Mouse (Mus musculus) MEL (cell line): ENCODE data around the gene Kif24. TPM values are rescaled to one million over a fixed set of nuclear protein-coding genes. Genes with fewer than 3 reads are reported as not detected.

Experiments
- DNase-seq: peaks from one replicate; pipeline ENCODE4 v3.0.0; 2011; ENCODE audit warnings: low read depth, low spot score
- H3K27ac ChIP-seq: 2 replicates; pipeline ENCODE4 v1.5.1; 2012; ENCODE audit warnings: low read depth, mild to moderate bottlenecking, control low read depth, low read length, moderate library complexity; ENCODE audit not compliant: control insufficient read depth
- H3K27me3 ChIP-seq, 2 experiments: fragments of 150-350 bp in 1 of 2; sonication (generic) in 1 of 2; 2 replicates each; pipeline ENCODE4 v1.6.1; 2012; ENCODE audit warnings: low read length in 2 of 2, mild to moderate bottlenecking in 2 of 2, improper control_type of control experiment in 1 of 2, moderate library complexity in 1 of 2; ENCODE audit not compliant: insufficient read depth in 2 of 2, control insufficient read depth in 1 of 2
- H3K36me3 ChIP-seq, 2 experiments: 2 replicates each; pipeline ENCODE4 v1.6.1; 2012 to 2014; ENCODE audit warnings: low read length in 2 of 2, improper control_type of control experiment in 1 of 2, inconsistent platforms in 1 of 2, mild to moderate bottlenecking in 1 of 2; ENCODE audit not compliant: insufficient read depth in 2 of 2, control insufficient read depth in 1 of 2
- H3K4me1 ChIP-seq, 2 experiments: fragments of 150-350 bp in 1 of 2; sonication (generic) in 1 of 2; 2 replicates each; pipeline ENCODE4 v1.6.1; 2012; ENCODE audit warnings: low read length in 2 of 2, improper control_type of control experiment in 1 of 2, mild to moderate bottlenecking in 1 of 2; ENCODE audit not compliant: insufficient read depth in 2 of 2, control insufficient read depth in 1 of 2
- H3K4me3 ChIP-seq, 2 experiments: fragments of 150-350 bp in 1 of 2; sonication (generic) in 1 of 2; 2 replicates each; pipeline ENCODE4 v1.5.1; 2012; ENCODE audit warnings: low read depth in 2 of 2, low read length in 2 of 2, mild to moderate bottlenecking in 2 of 2, moderate library complexity in 2 of 2, control low read depth in 1 of 2, improper control_type of control experiment in 1 of 2; ENCODE audit not compliant: control insufficient read depth in 1 of 2, insufficient read depth in 1 of 2
- H3K79me2 ChIP-seq: 2 replicates; pipeline ENCODE4 v1.6.1; 2012; ENCODE audit warnings: mild to moderate bottlenecking, low read length, moderate library complexity; ENCODE audit not compliant: control insufficient read depth, poor library complexity, insufficient read depth
- H3K9ac ChIP-seq: 2 replicates; pipeline ENCODE4 v1.6.1; 2012; ENCODE audit warnings: low read depth, mild to moderate bottlenecking, control low read depth, low read length, moderate library complexity; ENCODE audit not compliant: control insufficient read depth, poor library complexity, severe bottlenecking
- H3K9me3 ChIP-seq: fragments of 150-350 bp; sonication (generic); replicated peaks from 2 replicates; pipeline ENCODE4 v1.6.1; 2012; ENCODE audit warnings: mild to moderate bottlenecking, low read length, improper control_type of control experiment, moderate library complexity; ENCODE audit not compliant: insufficient read depth
- BHLHE40 ChIP-seq: IDR thresholded peaks from 2 replicates; pipeline ENCODE4 v1.6.1; 2012; ENCODE audit warnings: low read depth, mild to moderate bottlenecking, inconsistent platforms, low read length, improper control_type of control experiment, borderline replicate concordance
- CHD1 ChIP-seq: IDR thresholded peaks from 2 replicates; pipeline ENCODE4 v1.6.1; 2012; ENCODE audit warnings: low read depth, mild to moderate bottlenecking, inconsistent platforms, low read length, improper control_type of control experiment
- CHD2 ChIP-seq: IDR thresholded peaks from 2 replicates; pipeline ENCODE4 v1.6.1; 2011; ENCODE audit warnings: low read length, improper control_type of control experiment
- CTCF ChIP-seq, 3 experiments: IDR thresholded peaks in 2 of 3; conservative IDR thresholded peaks in 1 of 3; 2 replicates each; pipeline ENCODE4 v1.5.1; 2011 to 2012; ENCODE audit warnings: low read length in 3 of 3, low read depth in 2 of 3, mild to moderate bottlenecking in 2 of 3, improper control_type of control experiment in 1 of 3, inconsistent platforms in 1 of 3, mixed read lengths in 1 of 3, moderate library complexity in 1 of 3; ENCODE audit not compliant: control insufficient read depth in 1 of 3, insufficient read depth in 1 of 3, poor library complexity in 1 of 3, severe bottlenecking in 1 of 3
- ELF1 ChIP-seq: IDR thresholded peaks from 2 replicates; pipeline ENCODE4 v1.6.1; 2014; ENCODE audit warnings: low read depth, mild to moderate bottlenecking, inconsistent platforms, low read length, improper control_type of control experiment, moderate library complexity
- EP300 ChIP-seq, 2 experiments: IDR thresholded peaks; 2 replicates each; pipeline ENCODE4 v1.6.1; 2011; ENCODE audit warnings: improper control_type of control experiment in 2 of 2, low read length in 2 of 2, low read depth in 1 of 2, mild to moderate bottlenecking in 1 of 2
- ETS1 ChIP-seq: IDR thresholded peaks from 2 replicates; pipeline ENCODE4 v1.6.1; 2012; ENCODE audit warnings: low read depth, mild to moderate bottlenecking, inconsistent platforms, low read length, improper control_type of control experiment, moderate library complexity
- GABPA ChIP-seq: IDR thresholded peaks from 2 replicates; pipeline ENCODE4 v1.6.1; 2012; ENCODE audit warnings: low read depth, mild to moderate bottlenecking, inconsistent platforms, low read length, improper control_type of control experiment, moderate library complexity
- GATA1 ChIP-seq: IDR thresholded peaks from 2 replicates; pipeline ENCODE4 v1.6.1; 2011; ENCODE audit warnings: low read depth, low read length, improper control_type of control experiment
- HCFC1 ChIP-seq: IDR thresholded peaks from 2 replicates; pipeline ENCODE4 v1.6.1; 2012; ENCODE audit warnings: low read depth, mild to moderate bottlenecking, inconsistent platforms, low read length, improper control_type of control experiment, moderate library complexity
- JUND ChIP-seq: IDR thresholded peaks from 2 replicates; pipeline ENCODE4 v1.6.1; 2011; ENCODE audit warnings: low read depth, mild to moderate bottlenecking, improper control_type of control experiment, low read length
- KAT2A ChIP-seq: conservative IDR thresholded peaks from 2 replicates; pipeline ENCODE4 v1.6.1; 2012; ENCODE audit warnings: low read depth, low read length, improper control_type of control experiment, inconsistent platforms
- MAFK ChIP-seq: IDR thresholded peaks from 2 replicates; pipeline ENCODE4 v1.6.1; 2011; ENCODE audit warnings: low read depth, mild to moderate bottlenecking, low read length, improper control_type of control experiment, borderline replicate concordance
- MAX ChIP-seq: IDR thresholded peaks from 2 replicates; pipeline ENCODE4 v1.6.1; 2011; ENCODE audit warnings: low read length, improper control_type of control experiment
- MAZ ChIP-seq: IDR thresholded peaks from 2 replicates; pipeline ENCODE4 v1.6.1; 2012; ENCODE audit warnings: low read depth, mild to moderate bottlenecking, inconsistent platforms, low read length, improper control_type of control experiment
- MEF2A ChIP-seq: IDR thresholded peaks from 2 replicates; pipeline ENCODE4 v1.6.1; 2014; ENCODE audit warnings: low read depth, mild to moderate bottlenecking, inconsistent platforms, low read length, improper control_type of control experiment; ENCODE audit not compliant: poor library complexity, insufficient replicate concordance, severe bottlenecking; ENCODE audit errors: extremely low read depth
- MXI1 ChIP-seq: IDR thresholded peaks from 2 replicates; pipeline ENCODE4 v1.6.1; 2011; ENCODE audit warnings: mild to moderate bottlenecking, low read depth, low read length, improper control_type of control experiment
- MYB ChIP-seq: IDR thresholded peaks from 2 replicates; pipeline ENCODE4 v1.6.1; 2011; ENCODE audit warnings: mild to moderate bottlenecking, low read depth, low read length, improper control_type of control experiment
- MYC ChIP-seq: IDR thresholded peaks from 2 replicates; pipeline ENCODE4 v1.6.1; 2011; ENCODE audit warnings: low read depth, mild to moderate bottlenecking, low read length, improper control_type of control experiment, moderate library complexity
- NELFE ChIP-seq: IDR thresholded peaks from 2 replicates; pipeline ENCODE4 v1.6.1; 2011; ENCODE audit warnings: low read depth, low read length, improper control_type of control experiment
- NRF1 ChIP-seq: IDR thresholded peaks from 2 replicates; pipeline ENCODE4 v1.6.1; 2014; ENCODE audit warnings: low read depth, mild to moderate bottlenecking, inconsistent platforms, low read length, improper control_type of control experiment, moderate library complexity; ENCODE audit not compliant: poor library complexity, insufficient read depth, severe bottlenecking
- POLR2A ChIP-seq, 2 experiments: IDR thresholded peaks; 2 replicates each; pipeline ENCODE4 v1.6.1; 2011 to 2012; ENCODE audit warnings: low read length in 2 of 2, mild to moderate bottlenecking in 2 of 2, control low read depth in 1 of 2, improper control_type of control experiment in 1 of 2, low read depth in 1 of 2, moderate library complexity in 1 of 2; ENCODE audit not compliant: control insufficient read depth in 1 of 2, insufficient read depth in 1 of 2, poor library complexity in 1 of 2
- POLR2AphosphoS2 ChIP-seq: IDR thresholded peaks from 2 replicates; pipeline ENCODE4 v1.6.1; 2011; ENCODE audit warnings: low read length, improper control_type of control experiment
- POLR2AphosphoS5 ChIP-seq: IDR thresholded peaks from 2 replicates; pipeline ENCODE4 v1.6.1; 2012; ENCODE audit warnings: low read depth, borderline replicate concordance, mild to moderate bottlenecking, inconsistent platforms, low read length, moderate library complexity, mixed read lengths
- RAD21 ChIP-seq: IDR thresholded peaks from 2 replicates; pipeline ENCODE4 v1.6.1; 2011; ENCODE audit warnings: mild to moderate bottlenecking, low read depth, low read length, improper control_type of control experiment
- RCOR1 ChIP-seq: IDR thresholded peaks from 2 replicates; pipeline ENCODE4 v1.6.1; 2012; ENCODE audit warnings: low read depth, mild to moderate bottlenecking, inconsistent platforms, low read length, improper control_type of control experiment
- SIN3A ChIP-seq: IDR thresholded peaks from 2 replicates; pipeline ENCODE4 v1.6.1; 2012; ENCODE audit warnings: low read length, improper control_type of control experiment, inconsistent platforms
- SMC3 ChIP-seq: IDR thresholded peaks from 2 replicates; pipeline ENCODE4 v1.6.1; 2011; ENCODE audit warnings: low read depth, low read length, improper control_type of control experiment
- TAL1 ChIP-seq: IDR thresholded peaks from 2 replicates; pipeline ENCODE4 v1.6.1; 2012; ENCODE audit warnings: mild to moderate bottlenecking, inconsistent platforms, low read length, moderate library complexity, mixed read lengths
- TCF12 ChIP-seq: IDR thresholded peaks from 2 replicates; pipeline ENCODE4 v1.6.1; 2014; ENCODE audit warnings: low read depth, mild to moderate bottlenecking, inconsistent platforms, low read length, improper control_type of control experiment, moderate library complexity
- UBTF ChIP-seq: IDR thresholded peaks from 2 replicates; pipeline ENCODE4 v1.6.1; 2012; ENCODE audit warnings: low read depth, mild to moderate bottlenecking, inconsistent platforms, low read length, improper control_type of control experiment, moderate library complexity, borderline replicate concordance; ENCODE audit not compliant: insufficient read depth
- USF1 ChIP-seq: IDR thresholded peaks from 2 replicates; pipeline ENCODE4 v1.6.1; 2014; ENCODE audit warnings: low read depth, mild to moderate bottlenecking, inconsistent platforms, low read length, improper control_type of control experiment, moderate library complexity
- USF2 ChIP-seq, 2 experiments: IDR thresholded peaks; 2 replicates each; pipeline ENCODE4 v1.6.1; 2011 to 2012; ENCODE audit warnings: improper control_type of control experiment in 2 of 2, low read length in 2 of 2, borderline replicate concordance in 1 of 2, inconsistent platforms in 1 of 2, low read depth in 1 of 2, mild to moderate bottlenecking in 1 of 2; ENCODE audit not compliant: insufficient read depth in 1 of 2
- ZC3H11A ChIP-seq: IDR thresholded peaks from 2 replicates; pipeline ENCODE4 v1.6.1; 2012; ENCODE audit warnings: low read depth, mild to moderate bottlenecking, inconsistent platforms, low read length, improper control_type of control experiment
- ZKSCAN1 ChIP-seq: IDR thresholded peaks from 2 replicates; pipeline ENCODE4 v1.6.1; 2012; ENCODE audit warnings: low read depth, mild to moderate bottlenecking, inconsistent platforms, low read length, improper control_type of control experiment, moderate library complexity
- ZMIZ1 ChIP-seq: IDR thresholded peaks from 2 replicates; pipeline ENCODE4 v1.6.1; 2012; ENCODE audit warnings: low read depth, mild to moderate bottlenecking, inconsistent platforms, low read length, improper control_type of control experiment, moderate library complexity
- ZNF384 ChIP-seq: IDR thresholded peaks from 2 replicates; pipeline ENCODE4 v1.6.1; 2012; ENCODE audit warnings: low read depth, mild to moderate bottlenecking, inconsistent platforms, low read length, improper control_type of control experiment
- polyA plus RNA-seq, 2 experiments: library from polyadenylated mRNA; stranded (reverse) in 1 of 2; unstranded in 1 of 2; fragments of >175 nt in 1 of 2; fragments of >200 nt in 1 of 2; gene quantifications; 2 replicates each; pipeline versions ENCODE4 v1.2.1 to v1.2.4; 2012; ENCODE audit warnings: low replicate concordance in 2 of 2, low read depth in 1 of 2; ENCODE audit not compliant: insufficient read length in 2 of 2, insufficient read depth in 1 of 2, missing spikeins in 1 of 2
- total RNA-seq: library from RNA; depleted of rRNA; stranded (reverse); fragments of 300-350 nt; gene quantifications from 2 replicates; pipeline ENCODE4 v1.2.3, GENCODE M21; 2012

Kif24 gene
- total and polyA plus RNA-seq, 3 experiments = 11.6 to 13.2 TPM; not detected in 1

GRCm38 (mm10) chr4:41468396-41469080, 3.9 kb upstream of the Kif24 start:
- no peaks in the 10 kb centered on the region for H3K27me3 ChIP-seq
- H3K9ac ChIP-seq = no peak overlapping the region
- peaks cover 0 to 2% of the 10 kb centered on the region in 2 experiments; a peak in 1 of 4 replicates for H3K36me3 ChIP-seq
- peaks cover 5% of the 10 kb centered on the region for H3K79me2 ChIP-seq
- H3K9me3 ChIP-seq = no peaks in the 10 kb centered on the region
- no peak overlapping the region for H3K27ac ChIP-seq
- peak; percentile 59 for DNase-seq
- peaks cover 0 to 3% of the 10 kb centered on the region in 2 experiments; a peak in 1 of 4 replicates for H3K4me1 ChIP-seq
- H3K4me3 ChIP-seq = no peak overlapping the region
- TF ChIP-seq ZMIZ1 (no peak), MAFK (no peak), TCF12 (no peak), ETS1 (no peak), ZNF384 (peak; percentile 87), MEF2A (no peak), KAT2A (no peak), MAX (no peak), POLR2A (IDR thresholded peaks at IDR 0.05; ENCODE audit: control insufficient read depth in 1 of 2, insufficient read depth in 1 of 2, low read depth in 1 of 2, low read length in 2 of 2, poor library complexity in 1 of 2) (no peak), POLR2AphosphoS2 (no peak), ZKSCAN1 (no peak), GABPA (no peak), MXI1 (0 out of 2 replicates have a peak, but pooled peaks have one; percentile 23), CHD2 (no peak), RCOR1 (no peak), CHD1 (no peak), SMC3 (peak; percentile 69), HCFC1 (no peak), TAL1 (no peak), USF1 (no peak), ELF1 (no peak), NELFE (no peak), BHLHE40 (no peak), NRF1 (no peak), GATA1 (no peak), RAD21 (peak; percentile 80), CTCF (IDR thresholded peaks at IDR 0.05 in 2 of 3, conservative IDR thresholded peaks at IDR 0.05 in 1 of 3; ENCODE audit: control insufficient read depth in 1 of 3, insufficient read depth in 1 of 3, low read depth in 2 of 3, low read length in 3 of 3, poor library complexity in 1 of 3, severe bottlenecking in 1 of 3) (peak; percentile 38 to 75 (median 50); a peak in 5 of 6 replicates), MYB (no peak), SIN3A (0 out of 2 replicates have a peak, but pooled peaks have one; percentile 47), POLR2AphosphoS5 (no peak), EP300 (IDR thresholded peaks at IDR 0.05; ENCODE audit: low read depth in 1 of 2, low read length in 2 of 2) (no peak), UBTF (no peak), MYC (no peak), ZC3H11A (peak; percentile 59), USF2 (IDR thresholded peaks at IDR 0.05; ENCODE audit: borderline replicate concordance in 1 of 2, insufficient read depth in 1 of 2, low read depth in 1 of 2, low read length in 2 of 2) (no peak), JUND (no peak), MAZ (no peak)
